Mouse (Mus musculus): ENCODE measurements around the gene Ogt. TPM values are rescaled to one million over a fixed set of nuclear protein-coding genes. Genes with fewer than 3 reads are reported as not detected.

Ogt gene
- polyA plus RNA-seq (2014; fragmentation: Illumina TruSeq; extraction: RNeasy Lipid Tissue Mini Kit (QIAGEN cat#74804); ENCODE audit: low read depth, low replicate concordance): 83.9 TPM

DNA sequence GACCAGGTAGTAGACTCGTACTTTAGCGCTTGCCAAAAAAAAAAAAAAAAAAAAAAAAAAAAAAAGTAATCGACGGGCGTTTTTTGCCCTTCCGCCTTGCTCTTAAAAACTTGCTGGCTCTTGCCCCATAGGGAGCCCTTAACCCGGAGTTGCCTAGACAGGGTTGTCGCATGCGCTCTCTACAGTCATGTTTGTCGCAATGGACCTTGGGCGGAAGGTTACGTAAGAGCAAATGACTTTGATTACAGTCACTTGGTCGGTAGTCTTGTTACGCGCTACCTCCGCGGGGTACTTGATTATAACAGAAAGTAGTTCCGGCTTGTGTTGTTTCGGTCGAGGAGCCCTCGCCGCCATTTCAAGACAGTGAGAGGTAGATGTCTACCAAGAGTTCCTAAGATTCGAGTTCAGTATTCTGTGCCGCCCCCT, at the start of gene Ogt:
Gene Ogt, plus strand, starts transcription at position 320 of the 426 bp plus-strand sequence.

DNA sequence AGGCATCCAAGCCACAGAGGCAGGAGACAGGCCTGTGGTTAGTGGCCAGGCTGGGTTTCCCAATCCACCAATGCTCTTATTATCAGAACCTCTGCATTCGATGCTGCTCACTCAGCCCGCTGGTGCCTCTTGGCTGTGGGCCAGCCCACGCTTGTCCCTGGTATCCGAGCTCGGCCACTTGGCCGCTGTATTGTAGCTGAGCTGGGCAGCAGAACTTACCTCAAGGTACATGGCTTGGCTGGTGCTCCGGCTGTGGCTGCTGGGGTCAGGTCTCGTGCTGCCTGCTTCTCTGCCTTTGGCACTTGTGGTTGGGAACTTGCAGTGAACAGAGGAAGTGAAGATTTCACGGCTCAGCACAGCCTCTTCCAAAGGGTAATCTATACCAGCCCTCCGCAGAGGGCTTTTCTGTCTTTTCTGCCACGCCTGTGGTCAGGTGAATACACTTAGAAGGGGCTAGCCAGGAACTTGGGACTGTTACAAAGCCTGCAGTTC, 94.0 kb downstream of the Ogt start, which contains the start of gene Cxcr3:
Gene Cxcr3, minus strand, starts transcription at position 442 of the 492 bp plus-strand sequence.

Other genes starting within 250 kb of the Ogt start
- gene Zmym3, start 219.2 kb upstream of the Ogt start, polyA plus RNA-seq (2014; fragmentation: Illumina TruSeq; extraction: RNeasy Lipid Tissue Mini Kit (QIAGEN cat#74804); ENCODE audit: low read depth, low replicate concordance): 23.4 TPM
- gene Nono, start 210.7 kb upstream of the Ogt start, polyA plus RNA-seq (2014; fragmentation: Illumina TruSeq; extraction: RNeasy Lipid Tissue Mini Kit (QIAGEN cat#74804); ENCODE audit: low read depth, low replicate concordance): 86.4 TPM
- gene Itgb1bp2, start 191.0 kb upstream of the Ogt start, polyA plus RNA-seq (2014; fragmentation: Illumina TruSeq; extraction: RNeasy Lipid Tissue Mini Kit (QIAGEN cat#74804); ENCODE audit: low read depth, low replicate concordance): 289 TPM
- gene Taf1, start 107.3 kb upstream of the Ogt start, polyA plus RNA-seq (2014; fragmentation: Illumina TruSeq; extraction: RNeasy Lipid Tissue Mini Kit (QIAGEN cat#74804); ENCODE audit: low read depth, low replicate concordance): 19.3 TPM
- gene Cxcr3, start 94.2 kb downstream of the Ogt start, polyA plus RNA-seq (2014; fragmentation: Illumina TruSeq; extraction: RNeasy Lipid Tissue Mini Kit (QIAGEN cat#74804); ENCODE audit: low read depth, low replicate concordance): 0.34 TPM
- gene Gm4779, start 154.4 kb downstream of the Ogt start, polyA plus RNA-seq (2014; fragmentation: Illumina TruSeq; extraction: RNeasy Lipid Tissue Mini Kit (QIAGEN cat#74804); ENCODE audit: low read depth, low replicate concordance): not detected
- gene 8030474K03Rik, start 154.6 kb downstream of the Ogt start, polyA plus RNA-seq (2014; fragmentation: Illumina TruSeq; extraction: RNeasy Lipid Tissue Mini Kit (QIAGEN cat#74804); ENCODE audit: low read depth, low replicate concordance): not detected
- 2.0 TPM for gene Nhsl2, start 209.3 kb downstream of the Ogt start, polyA plus RNA-seq (2014; fragmentation: Illumina TruSeq; extraction: RNeasy Lipid Tissue Mini Kit (QIAGEN cat#74804); ENCODE audit: low read depth, low replicate concordance)

Measured in heart, adult 10 weeks (tissue).